Mouse (Mus musculus): ENCODE data around the gene Coq10b.

GRCm38 (mm10) chr1:55061099-55061498 lies 8.5 kb downstream of the Coq10b start:
- TF ChIP-seq GATA1 (IDR thresholded peaks at IDR 0.05; ENCODE audit: low read length) (no peak), TAL1 (IDR thresholded peaks at IDR 0.05; ENCODE audit: low read length) (no peak)
